Mouse (Mus musculus): ENCODE measurements around the gene Col18a1.

DNA sequence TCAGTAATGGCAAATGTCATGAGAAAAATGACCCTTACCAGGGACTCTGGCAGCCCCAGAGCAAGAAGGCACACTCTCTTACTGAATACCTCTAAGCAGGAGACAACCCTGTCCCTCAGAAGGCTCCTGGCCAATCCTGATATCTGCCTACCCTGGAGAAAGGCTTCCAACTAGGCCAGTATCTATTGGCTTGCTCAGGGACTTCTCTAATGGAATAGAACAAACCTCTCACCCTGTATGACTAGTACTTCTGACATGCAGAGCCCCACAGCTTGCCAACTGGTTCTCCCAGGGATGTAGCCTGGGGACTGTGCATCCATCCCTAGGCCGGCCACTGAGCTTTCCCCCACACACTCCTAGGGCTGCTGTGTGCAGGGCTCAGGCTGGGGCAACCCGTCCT lies 67.7 kb downstream of the Col18a1 start:
- TF ChIP-seq POLR2A (IDR thresholded peaks at IDR 0.05; ENCODE audit: low read depth, low read length) = no peak
- TF ChIP-seq CTCF (IDR thresholded peaks at IDR 0.05; ENCODE audit: borderline replicate concordance, insufficient read depth, low read length) = no peak

Data from embryonic fibroblast, embryonic 13.5 days (primary cell).